Mouse (Mus musculus) stomach, embryonic 14.5 days (tissue): Measurements from ENCODE around the gene Slc36a3. TPM values are rescaled to one million over a fixed set of nuclear protein-coding genes. Genes with fewer than 3 reads are reported as not detected.

ENCODE experiments used
- ATAC-seq: fragments of 200-750 bp; cut with Nextera tagmentation; 2 replicates; pipeline ENCODE4 v1.8.0; 2017; ENCODE audit warnings: low read depth, moderate TSS enrichment; ENCODE audit not compliant: insufficient number of reproducible peaks, insufficient read depth, low FRiP score
- H3K27ac ChIP-seq: fragments of 300-500 bp; sonication (generic); 2 replicates; pipeline ENCODE4 v1.5.1; 2014; ENCODE audit warnings: mild to moderate bottlenecking, low read length, moderate library complexity, mixed read lengths
- H3K27me3 ChIP-seq: fragments of 300-500 bp; sonication (generic); 2 replicates; pipeline ENCODE4 v1.6.1; 2014; ENCODE audit warnings: low read length, control low read depth, mixed read lengths; ENCODE audit not compliant: control insufficient read depth, insufficient read depth
- H3K36me3 ChIP-seq: fragments of 300-500 bp; sonication (generic); 2 replicates; pipeline ENCODE4 v1.6.1; 2014; ENCODE audit warnings: mild to moderate bottlenecking, control low read depth, low read length, moderate library complexity, mixed read lengths; ENCODE audit not compliant: control insufficient read depth, insufficient read depth
- H3K4me1 ChIP-seq: fragments of 300-500 bp; sonication (generic); 2 replicates; pipeline ENCODE4 v1.6.1; 2014; ENCODE audit warnings: low read length, control low read depth, mixed read lengths; ENCODE audit not compliant: control insufficient read depth, insufficient read depth
- H3K4me2 ChIP-seq: fragments of 300-500 bp; sonication (generic); replicated peaks from 2 replicates; pipeline ENCODE4 v1.6.1; 2014; ENCODE audit warnings: low read depth, low read length, control low read depth
- H3K4me3 ChIP-seq: fragments of 300-500 bp; sonication (generic); 2 replicates; pipeline ENCODE4 v1.5.1; 2014; ENCODE audit warnings: low read depth, low read length, control low read depth
- H3K9ac ChIP-seq: fragments of 300-500 bp; sonication (generic); replicated peaks from 2 replicates; pipeline ENCODE4 v1.6.1; 2014; ENCODE audit warnings: low read depth, mild to moderate bottlenecking, control low read depth, low read length, moderate library complexity, mixed read lengths
- H3K9me3 ChIP-seq: fragments of 300-500 bp; sonication (generic); 2 replicates; pipeline ENCODE4 v1.6.1; 2016; ENCODE audit warnings: low read depth, low read length, control low read depth; ENCODE audit not compliant: control insufficient read depth
- WGBS: fragments of 180-500 bp; shearing (Covaris S2); extraction: QIAGEN DNeasy Blood & Tissue Kit; methylation state at CpG from one replicate; pipeline ENCODE4 v1.1.7; 2014; 5-methylcytosine and 5-hydroxymethylcytosine counted together
- polyA plus RNA-seq: library from polyadenylated mRNA; unstranded; fragments of >200 nt; fragmentation: Nextera tagmentation; extraction: Ambion mirVana; gene quantifications from 2 replicates; pipeline ENCODE4 v1.2.1, GENCODE M21; 2014

Slc36a3 gene
- polyA plus RNA-seq, 1 experiment from 2014 or later: not detected

DNA sequence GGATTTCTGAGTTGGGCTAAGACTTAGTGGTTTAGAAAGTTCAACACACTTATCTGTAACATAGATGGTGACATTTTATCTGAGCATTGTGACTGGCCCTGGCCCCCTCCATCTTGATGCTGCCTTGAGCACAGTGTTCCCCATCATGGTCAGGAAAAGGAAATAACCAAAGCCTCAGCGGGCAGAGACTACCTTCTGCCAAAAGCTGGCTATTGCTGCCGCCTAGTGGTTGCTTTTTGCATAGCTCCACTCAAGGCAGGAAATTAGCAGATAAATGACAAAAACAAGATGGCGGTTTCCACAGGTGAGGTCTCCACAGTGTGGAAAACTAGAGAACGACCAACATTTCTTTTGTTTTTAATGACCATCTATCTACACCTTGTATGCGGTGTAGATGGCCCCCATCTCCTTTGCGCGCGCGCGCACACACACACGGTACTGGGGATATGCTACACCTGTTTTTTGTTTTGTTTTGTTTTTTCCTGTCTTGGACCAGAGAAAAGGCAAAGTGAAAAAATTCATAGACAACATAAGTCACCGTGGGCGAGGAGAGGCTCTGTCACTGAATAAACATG is 7.4 kb upstream of the Slc36a3 start:
- no peak for ATAC-seq
- H3K4me2 ChIP-seq: no peak overlapping the region

DNA sequence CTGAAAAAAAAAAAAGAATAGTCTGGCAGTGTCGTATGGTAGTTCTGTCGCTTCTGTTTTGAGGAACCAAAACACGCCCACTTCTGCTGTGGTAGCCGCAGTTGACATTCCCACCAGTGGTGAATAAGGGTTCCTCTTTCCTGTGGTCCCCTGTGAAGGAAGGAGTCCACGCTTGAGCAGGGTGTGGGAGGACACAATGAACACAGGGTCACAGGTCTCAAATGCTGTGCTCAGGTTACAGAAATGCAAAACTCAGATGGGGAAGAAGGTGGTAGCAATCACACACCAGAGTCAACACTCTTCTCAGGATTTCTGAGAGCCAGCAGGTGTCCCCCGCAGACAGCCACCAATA is 3.5 kb upstream of the Slc36a3 start:
- Histone ChIP-seq H3K4me2 (no peak overlapping the region), H3K9ac (no peak overlapping the region), H3K9me3 (no peaks in the 10 kb centered on the region), H3K27me3 (no peaks in the 10 kb centered on the region), H3K27ac (no peak overlapping the region), H3K4me3 (no peak overlapping the region), H3K36me3 (no peaks in the 10 kb centered on the region), H3K4me1 (no peaks in the 10 kb centered on the region)
- ATAC-seq: no peak
- WGBS: 78% methylated on average over 6 of the region's 6 CpGs

More for the DNA sequence above, 7.4 kb upstream of the Slc36a3 start:
- Histone ChIP-seq H3K9ac (no peak overlapping the region), H3K36me3 (no peaks in the 10 kb centered on the region), H3K27ac (no peak overlapping the region), H3K4me3 (no peak overlapping the region), H3K9me3 (no peaks in the 10 kb centered on the region), H3K4me1 (no peaks in the 10 kb centered on the region), H3K27me3 (no peaks in the 10 kb centered on the region)
- WGBS: 53% methylated on average over 13 of the region's 13 CpGs

DNA sequence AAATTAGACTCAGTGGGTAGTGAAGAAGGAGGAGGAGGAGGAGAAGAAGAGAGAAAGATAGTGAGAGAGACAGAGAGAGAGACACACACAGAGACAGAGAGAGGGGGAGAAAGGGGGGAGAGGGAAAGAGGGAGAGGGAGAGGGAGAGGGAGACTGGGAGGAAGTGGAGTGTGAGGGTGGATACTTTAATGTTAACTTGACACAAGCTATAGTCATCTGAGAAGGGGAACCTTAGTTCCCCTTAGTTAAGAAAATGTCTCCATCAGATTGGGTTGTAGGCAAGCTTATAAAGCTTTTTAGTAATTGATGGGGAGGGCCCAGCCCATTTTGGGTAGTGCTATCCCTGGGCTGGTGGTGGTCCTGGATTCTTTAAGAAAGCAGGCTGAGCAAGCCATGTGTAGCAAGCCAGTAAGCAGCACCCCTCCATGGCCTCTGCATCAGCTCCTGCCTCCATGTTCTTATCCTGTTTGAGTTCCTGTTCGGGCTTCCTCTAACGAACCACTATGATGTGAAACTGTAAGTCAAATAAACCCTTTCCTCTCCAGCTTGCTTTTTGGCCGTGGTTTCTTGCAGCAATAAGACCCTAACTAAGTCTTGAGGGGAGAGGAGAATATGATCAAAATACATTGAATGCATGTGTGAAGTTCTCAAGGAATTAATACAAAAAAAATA is 3.0 kb upstream of the Slc36a3 start:
- no peaks in the 10 kb centered on the region for H3K4me1 ChIP-seq
- H3K4me3 ChIP-seq: no peak overlapping the region
- no peak overlapping the region for H3K4me2 ChIP-seq
- no peak overlapping the region for H3K9ac ChIP-seq
- 40% methylated on average over 3 of the region's 3 CpGs for WGBS
- no peaks in the 10 kb centered on the region for H3K9me3 ChIP-seq
- no peak for ATAC-seq
- no peaks in the 10 kb centered on the region for H3K36me3 ChIP-seq
- H3K27ac ChIP-seq: no peak overlapping the region
- no peaks in the 10 kb centered on the region for H3K27me3 ChIP-seq

DNA sequence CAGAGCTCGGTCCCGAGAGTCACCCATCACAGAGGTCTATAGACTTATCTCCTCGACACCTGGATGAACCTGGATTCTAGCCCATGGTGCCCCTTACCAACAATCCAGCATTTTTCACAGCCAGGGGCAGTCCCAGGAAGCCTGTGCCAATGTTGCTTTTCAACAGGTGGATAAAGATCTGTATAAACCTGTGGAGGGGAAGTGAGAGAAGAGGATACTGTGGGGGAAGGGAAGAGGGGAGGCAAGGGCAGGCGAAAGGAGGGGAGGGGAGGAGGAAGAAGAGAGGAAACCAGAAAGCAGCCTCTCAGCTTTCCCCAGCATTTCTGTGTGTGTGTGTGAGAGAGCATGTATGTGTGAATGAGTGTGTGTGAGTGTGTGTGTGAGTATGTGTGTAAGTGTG is 3.0 kb downstream of the Slc36a3 start:
- no peak for ATAC-seq
- H3K27ac ChIP-seq: no peak overlapping the region

DNA sequence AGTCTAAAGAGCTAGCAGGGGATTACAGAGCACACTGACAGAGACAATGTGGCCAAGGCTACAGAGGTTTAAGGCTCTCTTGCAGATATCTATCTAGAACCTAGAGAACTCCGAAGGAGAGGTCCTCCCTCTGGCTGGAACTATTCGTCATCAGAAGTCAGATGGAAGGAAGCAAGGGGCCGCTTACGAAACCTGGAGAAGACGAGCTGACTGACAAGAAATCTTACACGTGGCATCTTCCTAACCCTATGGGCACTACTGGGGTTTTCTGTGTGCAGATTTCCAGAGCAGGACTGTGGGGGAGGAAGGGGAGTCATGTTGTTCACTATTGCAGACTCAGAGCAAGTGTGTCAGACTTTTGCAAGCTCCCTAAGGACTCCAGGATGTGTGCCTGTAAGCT is 4.1 kb downstream of the Slc36a3 start:
- Histone ChIP-seq H3K36me3 (no peaks in the 10 kb centered on the region), H3K9me3 (no peaks in the 10 kb centered on the region), H3K9ac (no peak overlapping the region), H3K27me3 (no peaks in the 10 kb centered on the region), H3K4me3 (no peak overlapping the region), H3K4me1 (no peaks in the 10 kb centered on the region), H3K4me2 (no peak overlapping the region), H3K27ac (no peak overlapping the region)
- 58% methylated on average over 6 of the region's 6 CpGs for WGBS
- ATAC-seq: no peak

More for the DNA sequence above, 3.0 kb downstream of the Slc36a3 start:
- Histone ChIP-seq H3K9me3 (no peaks in the 10 kb centered on the region), H3K9ac (no peak overlapping the region), H3K36me3 (no peaks in the 10 kb centered on the region), H3K27me3 (no peaks in the 10 kb centered on the region), H3K4me2 (no peak overlapping the region), H3K4me1 (no peaks in the 10 kb centered on the region), H3K4me3 (no peak overlapping the region)
- 74% methylated on average over 4 of the region's 4 CpGs for WGBS

DNA sequence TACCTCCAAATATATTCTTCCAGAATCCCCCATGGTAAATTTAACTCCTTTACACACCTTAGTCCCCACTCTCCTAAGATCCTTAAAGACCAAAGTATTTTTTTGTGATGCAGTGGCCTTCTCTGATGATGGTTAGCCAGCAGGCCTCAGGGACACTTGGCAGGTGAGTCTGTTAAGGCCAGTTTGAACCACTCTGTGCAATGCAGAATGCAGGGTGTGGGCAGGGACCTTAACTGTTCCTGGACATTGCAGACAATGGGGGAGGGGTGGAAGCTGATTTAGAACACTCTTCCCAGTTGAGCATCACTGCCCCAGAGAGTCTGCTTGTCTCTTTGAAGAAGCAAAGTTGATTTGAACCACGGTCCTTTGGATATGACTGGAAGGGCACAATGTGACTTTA is 4.7 kb downstream of the Slc36a3 start:
- Histone ChIP-seq H3K27me3 (no peaks in the 10 kb centered on the region), H3K4me3 (no peak overlapping the region), H3K4me1 (no peaks in the 10 kb centered on the region), H3K9me3 (no peaks in the 10 kb centered on the region), H3K36me3 (no peaks in the 10 kb centered on the region), H3K27ac (no peak overlapping the region), H3K9ac (no peak overlapping the region), H3K4me2 (no peak overlapping the region)
- 94% methylated on average over 1 of the region's 1 CpGs for WGBS
- no peak for ATAC-seq

DNA sequence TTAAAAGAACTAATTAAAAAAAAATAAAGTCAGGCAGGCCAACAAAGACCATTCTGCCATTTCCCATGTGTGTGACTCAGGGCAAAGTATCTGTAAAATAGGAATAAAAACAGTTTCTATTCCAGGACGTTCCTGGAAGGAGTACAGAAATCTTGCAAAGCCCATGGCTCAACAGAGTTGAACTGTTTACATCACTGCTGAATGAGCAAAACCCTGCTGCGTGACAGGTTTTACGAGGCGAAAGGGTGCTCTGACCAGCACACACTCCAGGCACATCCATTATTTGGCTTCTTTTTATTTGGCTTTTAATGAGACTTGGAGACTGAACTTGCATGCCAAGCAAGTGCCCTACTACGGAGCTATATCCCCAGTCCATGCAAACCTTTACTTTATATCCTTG is 7.5 kb downstream of the Slc36a3 start:
- Histone ChIP-seq H3K4me1 (no peaks in the 10 kb centered on the region), H3K4me2 (no peak overlapping the region), H3K4me3 (no peak overlapping the region), H3K36me3 (no peaks in the 10 kb centered on the region), H3K27ac (no peak overlapping the region), H3K9ac (no peak overlapping the region), H3K27me3 (no peaks in the 10 kb centered on the region), H3K9me3 (no peaks in the 10 kb centered on the region)
- no peak for ATAC-seq
- 53% methylated on average over 5 of the region's 5 CpGs for WGBS

DNA sequence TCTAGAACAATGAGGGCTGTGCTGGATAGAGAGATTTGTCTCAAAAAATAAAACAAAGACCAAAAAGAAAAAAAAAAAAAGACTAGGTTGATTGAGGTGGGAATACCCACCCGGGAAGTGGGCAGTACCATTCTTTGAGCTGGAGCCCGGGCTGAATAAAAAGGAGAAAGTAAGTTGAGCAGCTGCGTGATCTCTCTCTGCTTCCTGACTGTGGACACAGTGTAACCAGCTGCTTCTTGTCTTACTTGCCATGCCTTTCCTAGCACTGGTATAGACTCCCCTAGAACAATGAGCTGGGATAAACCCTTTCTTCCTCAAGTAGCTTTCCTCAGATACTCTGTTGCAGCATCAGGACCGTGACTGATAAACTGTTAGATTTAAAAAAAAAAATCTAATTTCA is 10.0 kb downstream of the Slc36a3 start:
- ATAC-seq: no peak
- 80% methylated on average over 4 of the region's 4 CpGs for WGBS

DNA sequence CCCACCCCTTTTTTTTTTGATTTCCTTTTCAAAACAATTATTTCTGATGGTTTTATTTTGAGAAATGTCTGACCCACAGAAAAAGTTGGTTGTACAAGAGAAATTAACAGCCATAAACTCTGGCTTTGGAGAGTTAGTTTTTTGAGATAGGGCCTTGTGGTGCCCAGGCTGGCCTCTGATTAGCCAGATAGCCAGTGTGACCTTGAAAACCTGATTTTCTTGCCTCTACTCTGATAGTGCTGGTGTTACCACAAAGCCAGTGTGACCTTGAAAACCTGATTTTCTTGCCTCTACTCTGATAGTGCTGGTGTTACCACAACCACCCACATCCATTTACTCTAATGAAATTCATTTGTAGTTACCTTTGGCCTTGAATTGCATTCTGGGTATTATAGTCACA is 13.9 kb downstream of the Slc36a3 start:
- Histone ChIP-seq H3K9ac (no peak overlapping the region), H3K36me3 (no peaks in the 10 kb centered on the region), H3K4me2 (no peak overlapping the region), H3K4me3 (no peak overlapping the region), H3K27ac (no peak overlapping the region), H3K4me1 (no peaks in the 10 kb centered on the region), H3K27me3 (no peaks in the 10 kb centered on the region), H3K9me3 (no peaks in the 10 kb centered on the region)
- ATAC-seq: no peak

More for the DNA sequence above, 10.0 kb downstream of the Slc36a3 start:
- H3K27ac ChIP-seq: no peak overlapping the region
- no peak overlapping the region for H3K9ac ChIP-seq
- no peaks in the 10 kb centered on the region for H3K4me1 ChIP-seq
- H3K9me3 ChIP-seq: no peaks in the 10 kb centered on the region
- H3K4me2 ChIP-seq: no peak overlapping the region
- H3K36me3 ChIP-seq: no peaks in the 10 kb centered on the region
- H3K4me3 ChIP-seq: no peak overlapping the region
- H3K27me3 ChIP-seq: no peaks in the 10 kb centered on the region
